Comparison of ENCODE assay signal across 11 mouse cellular contexts in the genomic region with DNA sequence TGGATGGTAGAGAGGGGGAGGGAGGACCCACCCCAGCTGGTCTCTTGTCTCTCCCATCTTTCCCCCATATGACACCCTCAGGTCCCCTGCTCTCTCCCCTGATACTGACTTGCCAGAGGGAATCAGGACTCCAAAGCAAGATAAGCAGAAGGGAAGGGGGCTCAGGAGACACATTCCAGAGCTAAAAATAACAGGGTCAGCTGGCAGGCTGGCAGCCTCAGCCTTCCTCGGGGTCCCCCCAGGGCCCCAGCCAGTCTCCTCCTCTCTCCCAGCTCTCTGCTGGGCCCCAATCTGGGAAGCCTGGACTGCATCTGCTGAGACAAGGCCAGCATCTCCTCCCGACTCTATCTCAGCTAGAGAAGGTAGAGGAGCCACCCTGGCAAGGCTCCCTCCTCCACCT.
DNase-seq lines count a peak whose midpoint lies in the region; ATAC-seq and TF ChIP-seq lines count a peak whose summit lies in the region.
"Had no signal": no experiment of that assay in that cellular context is flagged by ENCODE, and none has a peak within 500 bp of the region (broad histone marks: within the 10 kb centered on the region; RNA-seq: fewer than 3 reads in every experiment).

No protein-coding gene starts in this region.

- H3K4me1 ChIP-seq in kidney, postnatal 0 days (replicated peaks; ENCODE audit: insufficient read depth, low read length) = peaks cover 27% of the 10 kb centered on the region
- H3K4me1 ChIP-seq in forebrain, embryonic 16.5 days (replicated peaks; ENCODE audit: control insufficient read depth, insufficient read depth, low read length) = peaks cover 56% of the 10 kb centered on the region
- peaks cover 78% of the 10 kb centered on the region for H3K4me1 ChIP-seq in midbrain, embryonic 13.5 days (replicated peaks)

- H3K4me3 ChIP-seq in kidney, postnatal 0 days (replicated peaks; ENCODE audit: low read depth, low read length) = no peak overlapping the region
- no peak overlapping the region for H3K4me3 ChIP-seq in forebrain, embryonic 16.5 days (replicated peaks; ENCODE audit: low read length)
- H3K4me3 ChIP-seq in midbrain, embryonic 13.5 days (replicated peaks) = no peak overlapping the region

- H3K9ac ChIP-seq in kidney, postnatal 0 days (ENCODE audit: low read depth, low read length) = no peak overlapping the region
- H3K9ac ChIP-seq in forebrain, embryonic 16.5 days (replicated peaks; ENCODE audit: low read depth, low read length) = no peak overlapping the region; the same call in 1 of the 2 replicates
- H3K9ac ChIP-seq in midbrain, embryonic 13.5 days (replicated peaks) = 0 out of 2 replicates have a peak overlapping the region, but pooled peaks have one; percentile 32

- ATAC-seq in kidney, postnatal 0 days (replicated peaks; ENCODE audit: low FRiP score, low read depth) = no peak
- no peak for ATAC-seq in forebrain, embryonic 16.5 days
- ATAC-seq in midbrain, embryonic 13.5 days = no peak
- no peak for ATAC-seq in activated CD4-positive, CD25-positive, alpha-beta regulatory T cell, adult 4 months

- no peak for TF ChIP-seq CTCF in kidney, postnatal 0 days (IDR thresholded peaks at IDR 0.05; ENCODE audit: low read depth)

- no peaks in the 10 kb centered on the region for H3K27me3 ChIP-seq in kidney, postnatal 0 days (ENCODE audit: insufficient read depth, low read length)
- no peaks in the 10 kb centered on the region for H3K27me3 ChIP-seq in forebrain, embryonic 16.5 days (replicated peaks; ENCODE audit: control insufficient read depth, insufficient read depth, low read length)
- H3K27me3 ChIP-seq in midbrain, embryonic 13.5 days = no peaks in the 10 kb centered on the region

- peak overlapping the region; percentile 31; the same call in 1 of the 2 replicates for H3K27ac ChIP-seq in kidney, postnatal 0 days
- peak overlapping the region; percentile 96 for H3K27ac ChIP-seq in forebrain, embryonic 16.5 days (ENCODE audit: low read length)
- peak overlapping the region; percentile 99 for H3K27ac ChIP-seq in midbrain, embryonic 13.5 days

- H3K4me2 ChIP-seq in kidney, postnatal 0 days (ENCODE audit: low read length) = no peak overlapping the region
- H3K4me2 ChIP-seq in forebrain, embryonic 16.5 days (ENCODE audit: low read length) = no peak overlapping the region
- no peak overlapping the region for H3K4me2 ChIP-seq in midbrain, embryonic 13.5 days (replicated peaks)
- H3K4me2 ChIP-seq: liver, embryonic 11.5 days had no signal

- WGBS in kidney, postnatal 0 days = 15% methylated on average over 2 of the region's 2 CpGs
- 24% methylated on average over 2 of the region's 2 CpGs for WGBS in forebrain, embryonic 16.5 days
- WGBS in midbrain, embryonic 13.5 days = 59% methylated on average over 2 of the region's 2 CpGs

- no peaks in the 10 kb centered on the region for H3K36me3 ChIP-seq in kidney, postnatal 0 days (ENCODE audit: insufficient read depth, low read length)
- no peaks in the 10 kb centered on the region for H3K36me3 ChIP-seq in forebrain, embryonic 16.5 days (ENCODE audit: control insufficient read depth, insufficient read depth)
- no peaks in the 10 kb centered on the region for H3K36me3 ChIP-seq in midbrain, embryonic 13.5 days

- H3K9me3 ChIP-seq in kidney, postnatal 0 days (replicated peaks; ENCODE audit: low read length) = no peaks in the 10 kb centered on the region
- no peaks in the 10 kb centered on the region for H3K9me3 ChIP-seq in forebrain, embryonic 16.5 days (ENCODE audit: control insufficient read depth, low read length)
- no peaks in the 10 kb centered on the region for H3K9me3 ChIP-seq in midbrain, embryonic 13.5 days

- peak; percentile 53 for DNase-seq in cerebellum, adult 9-11 months
- DNase-seq in cerebellum, postnatal 36 days = no peak
- no peak for DNase-seq in kidney, postnatal 0 days (ENCODE audit: low spot score)
- no peak for DNase-seq in kidney, postnatal 14 days
- DNase-seq in embryo, embryonic 9.5 days (ENCODE audit: extremely low spot score) = no peak
- DNase-seq: adrenal gland, adult 2 months; right cerebral cortex, postnatal 14 days had no signal

Comparison
In these comparisons a context has a peak if more than half of its experiments do, and no peak if none do; other contexts are left out.
1. H3K27ac ChIP-seq: peak in every context shown above with its lines; median percentile 99 in midbrain, embryonic 13.5 days; 96 in forebrain, embryonic 16.5 days; 31 in kidney, postnatal 0 days.